Mouse (Mus musculus) left cerebral cortex, postnatal 10 days (tissue): ENCODE measurements around the gene Fbln1. TPM values are rescaled to one million over a fixed set of nuclear protein-coding genes. Genes with fewer than 3 reads are reported as not detected.
A peak's percentile ranks its signal among the peaks of the same experiment; 100 is the strongest.

Experiments used
- DNase-seq, 2 experiments: peaks; one replicate each; pipeline ENCODE4 v3.0.0; 2021 to 2022; ENCODE audit warnings: low spot score in 2 of 2, mixed read lengths in 1 of 2; ENCODE audit errors: extremely low spot score in 1 of 2
- intact Hi-C: fragments of 180-260 bp; cut with DNase I; formaldehyde crosslinking; loops from one replicate; pipeline ENCODE4 v1.15.1; 2025
- total RNA-seq, 2 experiments: library from RNA; stranded (reverse); gene quantifications; 2 replicates each; pipeline ENCODE4 v1.2.3; 2021

Fbln1 gene
- total RNA-seq, 2 experiments from 2014 or later: 11.9 to 12.0 TPM

- intact Hi-C loops: loop anchor here (10.0 kb wide), 1 partner anchor 442 kb away; no protein-coding TSS in a partner anchor
- no peak for DNase-seq
These were observed 57.1 kb downstream of the Fbln1 start for GRCm38 (mm10) chr15:85262805-85263204.

GRCm38 (mm10) chr15:85266729-85267434 is 61.1 kb downstream of the Fbln1 start:
- intact Hi-C loops: loop anchor here (1.0 to 10.0 kb wide), 3 partner anchors 48 to 438 kb away; no protein-coding TSS in a partner anchor
- DNase-seq: peak; percentile 86 to 88

GRCm38 (mm10) chr15:85267891-85268290 is 62.1 kb downstream of the Fbln1 start:
- intact Hi-C loops: loop anchor here (2.0 to 10.0 kb wide), 2 partner anchors 47 to 437 kb away; no protein-coding TSS in a partner anchor
- peak in 1 of 2 experiments; percentile 26 for DNase-seq

GRCm38 (mm10) chr15:85272988-85273387 is 67.2 kb downstream of the Fbln1 start:
- peak in 1 of 2 experiments; percentile 65 for DNase-seq
- intact Hi-C loops: no loop called here

GRCm38 (mm10) chr15:85277221-85277620 is 71.5 kb downstream of the Fbln1 start:
- intact Hi-C loops: no loop called here
- DNase-seq: no peak

GRCm38 (mm10) chr15:85278986-85279385 is 73.2 kb downstream of the Fbln1 start:
- intact Hi-C loops: no loop called here
- no peak for DNase-seq

- no peak for DNase-seq
- intact Hi-C loops: no loop called here
These were observed 76.3 kb downstream of the Fbln1 start for GRCm38 (mm10) chr15:85282021-85282420.

- no peak for DNase-seq
- intact Hi-C loops: no loop called here
These were observed 78.9 kb downstream of the Fbln1 start for GRCm38 (mm10) chr15:85284651-85285050.

- intact Hi-C loops: no loop called here
- DNase-seq: no peak
These were observed 88.9 kb downstream of the Fbln1 start for GRCm38 (mm10) chr15:85294632-85295031.

- no peak for DNase-seq
- intact Hi-C loops: no loop called here
These were observed 89.8 kb downstream of the Fbln1 start for GRCm38 (mm10) chr15:85295544-85295943.

- intact Hi-C loops: no loop called here
- no peak for DNase-seq
These were observed 90.2 kb downstream of the Fbln1 start for GRCm38 (mm10) chr15:85295977-85296376.

GRCm38 (mm10) chr15:85296538-85296937 is 90.8 kb downstream of the Fbln1 start:
- intact Hi-C loops: no loop called here
- no peak for DNase-seq

- intact Hi-C loops: no loop called here
- no peak for DNase-seq
These were observed 92.5 kb downstream of the Fbln1 start for GRCm38 (mm10) chr15:85298167-85298781.

GRCm38 (mm10) chr15:85298946-85299345 is 93.2 kb downstream of the Fbln1 start:
- DNase-seq: no peak
- intact Hi-C loops: no loop called here

GRCm38 (mm10) chr15:85303241-85303640 is 97.5 kb downstream of the Fbln1 start:
- DNase-seq: no peak
- intact Hi-C loops: no loop called here

GRCm38 (mm10) chr15:85303976-85304375 is 98.2 kb downstream of the Fbln1 start:
- DNase-seq: no peak
- intact Hi-C loops: no loop called here

- DNase-seq: no peak
- intact Hi-C loops: no loop called here
These were observed 101.4 kb downstream of the Fbln1 start for GRCm38 (mm10) chr15:85307061-85307660.

GRCm38 (mm10) chr15:85311058-85311657 is 105.4 kb downstream of the Fbln1 start:
- intact Hi-C loops: no loop called here
- no peak for DNase-seq

GRCm38 (mm10) chr15:85315378-85316025 is 109.8 kb downstream of the Fbln1 start:
- intact Hi-C loops: loop anchor here (1.0 to 5.0 kb wide), 3 partner anchors 49 to 268 kb away; no protein-coding TSS in a partner anchor
- DNase-seq: peak; percentile 72 to 78
